In the genomic region with DNA sequence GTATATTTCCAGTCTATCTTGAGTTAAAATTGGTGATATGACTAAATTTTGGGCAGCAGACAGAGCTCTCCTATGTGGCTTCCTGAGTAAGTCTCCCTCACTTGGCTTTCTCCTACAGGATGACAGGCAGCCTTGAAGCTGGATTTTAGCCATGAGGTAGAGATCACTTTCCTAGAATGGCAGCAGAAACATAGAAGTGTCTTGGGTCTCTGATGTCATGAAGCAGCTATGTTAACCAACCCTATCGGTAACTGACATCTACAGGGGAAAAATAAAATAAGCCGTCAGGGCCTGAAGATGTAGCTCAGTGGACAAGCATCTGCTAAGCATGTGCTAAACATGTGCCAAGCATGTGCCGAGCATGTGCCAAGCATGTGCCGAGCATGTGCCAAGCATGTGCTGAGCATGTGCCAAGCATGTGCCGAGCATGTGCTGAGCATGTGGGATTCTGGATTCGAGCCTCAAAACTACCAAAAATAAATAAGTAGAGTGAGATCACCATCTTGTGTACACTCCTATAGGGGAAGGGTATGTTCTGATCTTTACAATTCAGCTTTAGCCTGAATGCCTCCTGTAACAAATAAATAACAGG, we compare ENCODE assay signal across 28 mouse cellular contexts. TPM values are rescaled to one million over a fixed set of nuclear protein-coding genes. Genes with fewer than 3 reads are reported as not detected.
"Had no signal": no experiment of that assay in that cellular context is flagged by ENCODE, and none has a peak within 500 bp of the region (broad histone marks: within the 10 kb centered on the region; RNA-seq: fewer than 3 reads in every experiment).

No protein-coding gene starts in this region.

- H3K9me3 ChIP-seq: kidney, embryonic 15.5 days; midbrain, embryonic 12.5 days; midbrain, embryonic 15.5 days; neural tube, embryonic 12.5 days; neural tube, embryonic 15.5 days; stomach, embryonic 15.5 days had no signal

- ATAC-seq: midbrain, embryonic 15.5 days had no signal

- DNase-seq: kidney, adult 8-10 months; kidney, postnatal 10 days; kidney, postnatal 36 days; lung, adult 2 months; right cerebral cortex, adult 18-20 months; right cerebral cortex, postnatal 14 days; right cerebral cortex, postnatal 4 days; spleen, adult 18-20 months; thymus, postnatal 25 days had no signal

- H3K36me3 ChIP-seq: kidney, embryonic 15.5 days; midbrain, embryonic 12.5 days; midbrain, embryonic 15.5 days; neural tube, embryonic 12.5 days; neural tube, embryonic 15.5 days; stomach, embryonic 15.5 days had no signal

- H3K27ac ChIP-seq: kidney, embryonic 15.5 days; left cerebral cortex, adult 2 months; liver, embryonic 14.5 days; macrophage; midbrain, embryonic 12.5 days; midbrain, embryonic 15.5 days; neural tube, embryonic 12.5 days; neural tube, embryonic 15.5 days; stomach, embryonic 15.5 days had no signal

- H3K9ac ChIP-seq: kidney, embryonic 15.5 days; liver, embryonic 14.5 days; midbrain, embryonic 12.5 days; midbrain, embryonic 15.5 days; neural tube, embryonic 12.5 days; neural tube, embryonic 15.5 days; stomach, embryonic 15.5 days had no signal

- H3K4me2 ChIP-seq: kidney, embryonic 15.5 days; midbrain, embryonic 12.5 days; midbrain, embryonic 15.5 days; neural tube, embryonic 12.5 days; neural tube, embryonic 15.5 days; stomach, embryonic 15.5 days had no signal

- H3K4me3 ChIP-seq: kidney, embryonic 15.5 days; left cerebral cortex, adult 2 months; midbrain, embryonic 12.5 days; midbrain, embryonic 15.5 days; neural tube, embryonic 12.5 days; neural tube, embryonic 15.5 days; stomach, embryonic 15.5 days had no signal

RNA-seq across cellular contexts. Expression of a gene that starts 57.8 kb away (rescaled TPM):
- total RNA-seq: layer of hippocampus, adult 18-20 months; layer of hippocampus, postnatal 14 days; left cerebral cortex, adult 2 months; left cerebral cortex, postnatal 10 days; left cerebral cortex, postnatal 36 days; liver, adult 2 months; megakaryocyte, adult 5-6 weeks had no signal
- polyA plus RNA-seq: limb, embryonic 11.5 days; limb, embryonic 14.5 days; liver, adult 2 months; liver, embryonic 14.5 days; lung, adult 2 months; lung, embryonic 16.5 days; macrophage; midbrain, embryonic 12.5 days; neural tube, embryonic 12.5 days; neural tube, embryonic 15.5 days; stomach, embryonic 15.5 days; thymus, postnatal 0 days had no signal
